Comparison of ENCODE assay signal across 8 mouse cellular contexts in genomic region chr9:75071029-75071705, GRCm38 (mm10). TPM values are rescaled to one million over a fixed set of nuclear protein-coding genes. Genes with fewer than 3 reads are reported as not detected.
A peak's percentile ranks its signal among the peaks of the same experiment; 100 is the strongest.
DNase-seq lines count a peak whose midpoint lies in the region; ATAC-seq and TF ChIP-seq lines count a peak whose summit lies in the region.

No protein-coding gene starts in this region.

- H3K9me3 ChIP-seq in forebrain, embryonic 13.5 days (replicated peaks): no peaks in the 10 kb centered on the region
- no peaks in the 10 kb centered on the region for H3K9me3 ChIP-seq in neural tube, embryonic 14.5 days (ENCODE audit: control insufficient read depth, low read length)

- WGBS in forebrain, embryonic 13.5 days: under 1% methylated on average over 59 of the region's 92 CpGs
- WGBS in neural tube, embryonic 14.5 days: under 1% methylated on average over 65 of the region's 92 CpGs

- H3K4me1 ChIP-seq in forebrain, embryonic 13.5 days: peaks cover 27% of the 10 kb centered on the region
- H3K4me1 ChIP-seq in neural tube, embryonic 14.5 days (ENCODE audit: control insufficient read depth, insufficient read depth, low read length): peaks cover 13% of the 10 kb centered on the region; the same call in 1 of the 2 replicates
- H3K4me1 ChIP-seq in testis, adult 2 months (ENCODE audit: control insufficient read depth, insufficient read depth, low read length): peaks cover 9% of the 10 kb centered on the region

- intact Hi-C loops in heart, postnatal 14 days (cut with DNase I): loop anchor here (5.0 kb wide), 1 partner anchor 126 kb away; no protein-coding TSS in a partner anchor

- peak; percentile 83 for ATAC-seq in cerebellum, adult (ENCODE audit: insufficient number of reproducible peaks, low FRiP score, low TSS enrichment)
- peak; percentile 97 for ATAC-seq in forebrain, embryonic 13.5 days
- peak; percentile 97 for ATAC-seq in neural tube, embryonic 14.5 days (ENCODE audit: low read depth)

- TF ChIP-seq CTCF in testis, adult 2 months (IDR thresholded peaks at IDR 0.05; ENCODE audit: control insufficient read depth, insufficient read depth, insufficient replicate concordance, low read depth, low read length): 0 out of 2 replicates have a peak, but pooled peaks have one; percentile 3

- peak overlapping the region; percentile 93 for H3K4me3 ChIP-seq in forebrain, embryonic 13.5 days
- peak overlapping the region; percentile 89 for H3K4me3 ChIP-seq in neural tube, embryonic 14.5 days (ENCODE audit: low read depth, low read length)
- H3K4me3 ChIP-seq in testis, adult 2 months (ENCODE audit: control insufficient read depth, low read depth, low read length): peak overlapping the region; percentile 84

- no peaks in the 10 kb centered on the region for H3K36me3 ChIP-seq in forebrain, embryonic 13.5 days (ENCODE audit: poor library complexity, severe bottlenecking)
- H3K36me3 ChIP-seq in neural tube, embryonic 14.5 days (ENCODE audit: control insufficient read depth, insufficient read depth, low read length): no peaks in the 10 kb centered on the region
- H3K36me3 ChIP-seq in testis, adult 2 months (ENCODE audit: control insufficient read depth, insufficient read depth, low read length): no peaks in the 10 kb centered on the region

- peak overlapping the region; percentile 96 for H3K27ac ChIP-seq in forebrain, embryonic 13.5 days
- peak overlapping the region; percentile 97 for H3K27ac ChIP-seq in neural tube, embryonic 14.5 days (ENCODE audit: low read depth, low read length)
- peak overlapping the region; percentile 86 for H3K27ac ChIP-seq in testis, adult 2 months (ENCODE audit: control insufficient read depth, insufficient read depth, low read depth, low read length)

- DNase-seq in ES-CJ7 (ENCODE audit: low read depth, low spot score): peak; percentile 64
- DNase-seq in heart, postnatal 14 days: peak; percentile 74 to 85
- peak; percentile 77 for DNase-seq in layer of hippocampus, adult 11-12 months (ENCODE audit: low spot score)
- DNase-seq in lung, adult 18-20 months: peak; percentile 75 to 82

- no peaks in the 10 kb centered on the region for H3K27me3 ChIP-seq in forebrain, embryonic 13.5 days
- no peaks in the 10 kb centered on the region for H3K27me3 ChIP-seq in neural tube, embryonic 14.5 days (ENCODE audit: control insufficient read depth, insufficient read depth, low read length)
- no peaks in the 10 kb centered on the region for H3K27me3 ChIP-seq in testis, adult 2 months (ENCODE audit: control insufficient read depth, insufficient read depth, low read length)

- H3K4me2 ChIP-seq in forebrain, embryonic 13.5 days: peak overlapping the region; percentile 65
- H3K4me2 ChIP-seq in neural tube, embryonic 14.5 days (ENCODE audit: low read depth, low read length): peak overlapping the region; percentile 70

- H3K9ac ChIP-seq in forebrain, embryonic 13.5 days: peak overlapping the region; percentile 97
- peak overlapping the region; percentile 96 for H3K9ac ChIP-seq in neural tube, embryonic 14.5 days (replicated peaks; ENCODE audit: low read depth, low read length)

- peak; percentile 41 for TF ChIP-seq POLR2A in testis, adult 2 months (IDR thresholded peaks at IDR 0.05; ENCODE audit: control insufficient read depth, low read depth, low read length)

RNA-seq across cellular contexts. Expression of gene Myo5a, which starts 0.4 kb away (rescaled TPM):
- polyA plus RNA-seq in forebrain, embryonic 13.5 days (2015; fragmentation: Nextera tagmentation; extraction: Ambion mirVana): 25.7 and 26.9 TPM in 2 replicates
- total RNA-seq in heart, postnatal 14 days (2021): 10 to 100 TPM; 12.3 to 13.8 TPM
- 56.6 and 60.0 TPM in 2 replicates for polyA plus RNA-seq in neural tube, embryonic 14.5 days (2014; fragmentation: Nextera tagmentation; extraction: Ambion mirVana)
- polyA plus RNA-seq in testis, adult 2 months (2012; rRNA removed): 6.7 and 7.6 TPM in 2 replicates

RNA-seq across cellular contexts. Expression of gene Arpp19, which starts 33.8 kb away (rescaled TPM):
- 282 and 301 TPM in 2 replicates for polyA plus RNA-seq in forebrain, embryonic 13.5 days (2015; fragmentation: Nextera tagmentation; extraction: Ambion mirVana)
- total RNA-seq in heart, postnatal 14 days (2021): 100 to 1,000 TPM; 134 to 143 TPM
- 209 and 219 TPM in 2 replicates for polyA plus RNA-seq in neural tube, embryonic 14.5 days (2014; fragmentation: Nextera tagmentation; extraction: Ambion mirVana)
- 8.9 and 14.0 TPM in 2 replicates for polyA plus RNA-seq in testis, adult 2 months (2012; rRNA removed)

Comparison
In these comparisons a context has a peak if more than half of its experiments do, and no peak if none do; other contexts are left out.
1. Peak in every context shown above with its lines: DNase-seq, ATAC-seq, H3K4me3 ChIP-seq and H3K27ac ChIP-seq.
2. RNA of gene Arpp19, which starts 33.8 kb away (polyA plus RNA-seq): 282 to 301 TPM in forebrain, embryonic 13.5 days and 209 to 219 TPM in neural tube, embryonic 14.5 days; 8.9 to 14.0 TPM in testis, adult 2 months; every median in the first group is over 10 times any median in the second.